Mouse (Mus musculus): ENCODE measurements around the gene Gna14. TPM values are rescaled to one million over a fixed set of nuclear protein-coding genes. Genes with fewer than 3 reads are reported as not detected.

The Gna14 gene
- polyA plus RNA-seq (2012; rRNA removed), result 8.2 and 8.6 TPM in 2 replicates

DNA sequence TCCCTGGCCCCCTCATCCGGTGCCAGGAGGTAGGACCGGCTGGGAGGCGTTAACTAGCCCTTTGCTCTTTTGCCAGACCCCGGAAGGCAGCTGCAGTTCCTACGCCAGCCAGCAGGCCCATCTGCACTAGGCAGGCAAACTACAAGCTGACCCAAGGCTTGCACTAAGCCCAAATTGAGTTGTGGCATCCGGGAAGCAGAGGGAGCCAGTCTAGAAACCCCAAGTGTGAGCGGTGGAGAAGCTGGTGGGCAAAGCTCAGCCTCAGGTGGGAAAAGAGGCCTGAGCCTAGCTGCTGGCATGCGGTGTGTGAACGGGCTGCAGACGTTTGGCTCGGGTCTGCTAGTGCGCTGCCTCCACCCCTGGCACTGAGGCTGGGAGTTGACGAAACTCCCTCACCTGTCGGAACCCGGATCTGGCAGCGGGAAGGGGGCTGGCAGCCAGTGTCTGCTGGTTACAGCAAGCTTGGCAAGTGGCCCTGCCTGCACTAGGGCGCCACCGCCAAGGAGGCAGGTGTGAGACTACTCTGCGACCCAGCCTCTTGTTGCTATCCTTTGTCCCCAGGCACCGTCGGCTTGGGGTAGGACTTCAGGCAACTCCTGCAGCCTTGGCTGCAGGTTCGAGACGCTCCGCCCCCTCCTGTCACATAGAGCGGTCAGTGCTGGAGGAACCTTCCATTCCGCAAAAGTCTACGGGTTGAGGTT, at the start of gene Gna14:
TSS of gene Gna14 (plus strand) at position 232 of the 701 bp plus-strand sequence.
- Histone ChIP-seq H3K4me3 (ENCODE audit: insufficient read depth, low read depth, low read length) (peak within 1 kb of the TSS; percentile 60), H3K27me3 (replicated peaks; ENCODE audit: control insufficient read depth, insufficient read depth, low read length) (no peaks in the 10 kb centered on the region), H3K27ac (ENCODE audit: insufficient read depth, low read depth, low read length) (peak within 1 kb of the TSS; percentile 94), H3K36me3 (ENCODE audit: control insufficient read depth, insufficient read depth, low read length) (no peaks in the 10 kb centered on the region), H3K4me1 (ENCODE audit: control insufficient read depth, insufficient read depth, low read length) (peaks cover 9% of the 10 kb centered on the region; the same call in 1 of the 2 replicates)
- DNase-seq, result peak; percentile 83
- TF ChIP-seq POLR2A (IDR thresholded peaks at IDR 0.05; ENCODE audit: low read depth, low read length) (no peak), CTCF (conservative IDR thresholded peaks at IDR 0.05; ENCODE audit: insufficient read depth, insufficient read length, low read depth, low read length) (peak; percentile 77)
- 2% methylated on average over 27 of the region's 27 CpGs for WGBS

DNA sequence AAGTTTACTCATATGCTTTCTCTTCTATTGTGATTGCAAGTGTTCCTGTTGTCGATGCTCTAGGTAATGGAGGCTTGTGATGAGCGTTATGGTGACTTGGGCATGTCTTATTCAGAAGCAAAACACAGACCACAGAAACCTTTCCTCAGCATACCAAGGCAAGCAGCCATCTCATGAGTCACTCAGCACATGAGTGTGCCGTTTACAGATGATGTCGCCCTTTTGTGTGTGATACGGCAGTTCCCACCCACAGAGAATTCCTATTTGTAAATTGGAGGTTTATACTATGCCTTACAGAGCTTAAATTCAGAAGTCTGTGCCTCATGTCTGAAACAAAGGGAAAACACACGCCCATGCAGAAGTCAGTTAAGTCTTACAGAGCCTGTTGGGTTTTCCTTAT, 49.0 kb upstream of the Gna14 start:
- H3K4me1 ChIP-seq (ENCODE audit: control insufficient read depth, insufficient read depth, low read length), result no peaks in the 10 kb centered on the region
- H3K27ac ChIP-seq (ENCODE audit: insufficient read depth, low read depth, low read length), result no peak overlapping the region
- TF ChIP-seq CTCF (conservative IDR thresholded peaks at IDR 0.05; ENCODE audit: insufficient read depth, insufficient read length, low read depth, low read length), result no peak
- no peak for TF ChIP-seq POLR2A (IDR thresholded peaks at IDR 0.05; ENCODE audit: low read depth, low read length)
- WGBS, result 87% methylated on average over 6 of the region's 6 CpGs
- H3K36me3 ChIP-seq (ENCODE audit: control insufficient read depth, insufficient read depth, low read length), result no peaks in the 10 kb centered on the region
- no peak for DNase-seq
- no peaks in the 10 kb centered on the region for H3K27me3 ChIP-seq (replicated peaks; ENCODE audit: control insufficient read depth, insufficient read depth, low read length)
- H3K4me3 ChIP-seq (ENCODE audit: insufficient read depth, low read depth, low read length), result no peak overlapping the region

DNA sequence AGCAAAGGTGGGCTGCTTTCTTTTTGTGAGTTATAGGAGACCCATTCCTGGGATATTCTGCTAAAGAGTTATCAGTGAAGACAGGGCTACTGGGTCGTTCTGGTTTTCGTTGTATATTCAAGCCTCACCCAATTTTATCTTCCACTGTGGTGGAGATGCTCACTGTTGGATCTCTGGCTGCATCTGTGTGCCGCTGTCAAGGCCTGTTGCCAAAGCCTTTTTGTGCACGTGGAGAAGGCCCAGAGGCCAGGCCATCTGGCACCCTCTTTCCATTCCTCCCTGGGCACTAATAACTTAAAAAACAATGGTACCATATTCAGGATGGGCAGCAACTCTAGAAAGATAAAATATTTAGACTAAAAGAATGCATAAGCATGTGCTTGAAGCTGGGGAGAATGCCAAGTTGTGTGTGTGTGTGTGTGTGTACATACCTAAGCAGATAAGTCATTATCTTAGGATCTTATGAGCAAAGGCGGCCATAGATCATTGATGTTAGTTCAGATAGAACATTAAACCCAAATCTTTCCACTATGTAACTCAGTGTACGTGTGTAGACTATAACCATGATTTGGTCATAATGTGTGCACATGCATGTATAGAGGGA, 45.3 kb upstream of the Gna14 start:
- 89% methylated on average over 6 of the region's 6 CpGs for WGBS
- Histone ChIP-seq H3K36me3 (ENCODE audit: control insufficient read depth, insufficient read depth, low read length) (no peaks in the 10 kb centered on the region), H3K27me3 (replicated peaks; ENCODE audit: control insufficient read depth, insufficient read depth, low read length) (no peaks in the 10 kb centered on the region), H3K4me3 (ENCODE audit: insufficient read depth, low read depth, low read length) (no peak overlapping the region), H3K27ac (ENCODE audit: insufficient read depth, low read depth, low read length) (no peak overlapping the region), H3K4me1 (ENCODE audit: control insufficient read depth, insufficient read depth, low read length) (no peaks in the 10 kb centered on the region)
- TF ChIP-seq CTCF (conservative IDR thresholded peaks at IDR 0.05; ENCODE audit: insufficient read depth, insufficient read length, low read depth, low read length) (no peak), POLR2A (IDR thresholded peaks at IDR 0.05; ENCODE audit: low read depth, low read length) (no peak)
- no peak for DNase-seq

DNA sequence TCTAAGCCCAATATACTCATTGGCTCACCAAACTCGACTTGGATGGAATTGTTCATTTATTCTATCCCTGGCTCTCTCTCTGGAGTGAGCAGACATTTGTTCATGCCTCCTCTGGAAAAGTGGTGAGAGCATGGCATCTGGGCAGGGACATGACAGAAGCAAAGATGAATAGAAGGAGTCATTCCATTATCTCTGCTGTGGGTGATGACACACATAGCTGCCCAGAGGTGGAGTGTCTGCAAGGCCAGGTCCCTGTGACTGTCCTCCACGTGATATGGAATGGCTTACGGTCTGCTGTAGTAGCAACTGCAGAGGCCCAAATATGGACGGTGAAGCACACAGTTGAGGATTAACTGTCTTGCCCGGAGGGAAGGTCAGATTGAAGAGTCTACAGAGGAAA, 41.2 kb upstream of the Gna14 start:
- Histone ChIP-seq H3K27me3 (replicated peaks; ENCODE audit: control insufficient read depth, insufficient read depth, low read length) (no peaks in the 10 kb centered on the region), H3K27ac (ENCODE audit: insufficient read depth, low read depth, low read length) (no peak overlapping the region), H3K36me3 (ENCODE audit: control insufficient read depth, insufficient read depth, low read length) (no peaks in the 10 kb centered on the region), H3K4me1 (ENCODE audit: control insufficient read depth, insufficient read depth, low read length) (no peaks in the 10 kb centered on the region), H3K4me3 (ENCODE audit: insufficient read depth, low read depth, low read length) (no peak overlapping the region)
- WGBS, result 81% methylated on average over 5 of the region's 5 CpGs
- DNase-seq, result no peak
- TF ChIP-seq CTCF (conservative IDR thresholded peaks at IDR 0.05; ENCODE audit: insufficient read depth, insufficient read length, low read depth, low read length) (no peak), POLR2A (IDR thresholded peaks at IDR 0.05; ENCODE audit: low read depth, low read length) (no peak)

DNA sequence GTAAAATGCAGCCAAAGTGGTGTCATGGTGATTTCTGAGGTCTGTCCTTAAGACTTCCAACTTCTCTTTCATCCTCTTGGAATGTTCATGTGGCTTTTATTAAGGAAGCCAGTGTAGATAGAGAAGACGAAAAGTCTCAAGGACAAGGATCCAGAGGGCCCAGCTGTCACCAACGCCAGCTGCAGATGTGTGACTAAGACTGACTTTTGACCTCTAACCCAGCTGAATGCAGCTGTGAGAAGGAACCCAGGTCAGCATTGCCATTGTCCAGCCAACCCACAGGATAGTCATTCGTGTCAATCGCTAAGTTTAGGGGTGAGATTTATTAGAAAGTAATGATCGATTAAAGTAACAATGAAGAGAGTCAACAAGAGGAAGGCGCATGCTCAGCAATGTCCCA, 32.5 kb upstream of the Gna14 start:
- Histone ChIP-seq H3K36me3 (ENCODE audit: control insufficient read depth, insufficient read depth, low read length) (no peaks in the 10 kb centered on the region), H3K27me3 (replicated peaks; ENCODE audit: control insufficient read depth, insufficient read depth, low read length) (no peaks in the 10 kb centered on the region), H3K27ac (ENCODE audit: insufficient read depth, low read depth, low read length) (no peak overlapping the region), H3K4me1 (ENCODE audit: control insufficient read depth, insufficient read depth, low read length) (no peaks in the 10 kb centered on the region), H3K4me3 (ENCODE audit: insufficient read depth, low read depth, low read length) (no peak overlapping the region)
- DNase-seq, result no peak
- 81% methylated on average over 6 of the region's 6 CpGs for WGBS
- TF ChIP-seq CTCF (conservative IDR thresholded peaks at IDR 0.05; ENCODE audit: insufficient read depth, insufficient read length, low read depth, low read length) (no peak), POLR2A (IDR thresholded peaks at IDR 0.05; ENCODE audit: low read depth, low read length) (no peak)

DNA sequence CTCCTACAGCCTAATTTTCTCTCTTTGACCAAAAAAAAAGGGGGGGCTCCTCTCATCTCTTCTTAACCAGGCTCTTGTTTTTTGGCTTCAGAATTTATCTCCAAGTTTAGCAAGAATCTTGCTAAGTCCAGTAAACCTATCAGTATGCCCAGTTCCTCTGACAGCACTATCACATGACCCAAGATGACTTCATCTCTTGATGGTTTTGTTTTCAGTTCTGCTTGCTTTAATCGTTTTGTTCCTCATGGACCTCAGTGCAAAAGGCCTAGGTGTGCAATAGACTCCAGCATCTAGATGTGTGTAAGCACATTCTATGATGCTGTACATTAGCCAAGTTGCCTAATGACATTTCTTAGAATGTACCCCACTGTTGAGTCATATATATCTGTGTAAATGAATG, 27.8 kb upstream of the Gna14 start:
- 67% methylated on average over 1 of the region's 1 CpGs for WGBS
- no peaks in the 10 kb centered on the region for H3K27me3 ChIP-seq (replicated peaks; ENCODE audit: control insufficient read depth, insufficient read depth, low read length)
- no peak overlapping the region for H3K4me3 ChIP-seq (ENCODE audit: insufficient read depth, low read depth, low read length)
- TF ChIP-seq POLR2A (IDR thresholded peaks at IDR 0.05; ENCODE audit: low read depth, low read length) (no peak), CTCF (conservative IDR thresholded peaks at IDR 0.05; ENCODE audit: insufficient read depth, insufficient read length, low read depth, low read length) (no peak)
- no peak overlapping the region for H3K27ac ChIP-seq (ENCODE audit: insufficient read depth, low read depth, low read length)
- H3K36me3 ChIP-seq (ENCODE audit: control insufficient read depth, insufficient read depth, low read length), result no peaks in the 10 kb centered on the region
- no peak for DNase-seq
- H3K4me1 ChIP-seq (ENCODE audit: control insufficient read depth, insufficient read depth, low read length), result no peaks in the 10 kb centered on the region

DNA sequence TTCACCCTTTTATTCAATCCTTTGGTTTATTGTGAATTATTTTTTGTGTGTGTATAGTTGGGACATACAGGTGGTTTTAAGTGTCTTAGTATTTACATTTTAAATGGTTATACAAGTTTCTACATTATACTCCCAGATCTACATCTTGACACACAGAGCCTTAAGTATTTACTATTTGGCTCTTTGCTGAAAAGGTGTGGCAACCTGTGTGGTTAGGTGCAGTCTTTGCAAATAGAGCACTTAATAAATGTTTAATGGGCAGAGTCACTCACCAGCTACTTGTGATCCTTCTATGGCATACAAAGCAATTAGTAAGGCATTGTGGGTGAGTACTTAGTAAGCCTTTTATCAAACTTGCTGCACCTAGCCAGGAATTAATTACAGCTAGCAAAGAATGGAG, 24.3 kb upstream of the Gna14 start:
- DNase-seq, result no peak
- Histone ChIP-seq H3K27ac (ENCODE audit: insufficient read depth, low read depth, low read length) (no peak overlapping the region), H3K27me3 (replicated peaks; ENCODE audit: control insufficient read depth, insufficient read depth, low read length) (no peaks in the 10 kb centered on the region), H3K4me3 (ENCODE audit: insufficient read depth, low read depth, low read length) (no peak overlapping the region), H3K36me3 (ENCODE audit: control insufficient read depth, insufficient read depth, low read length) (no peaks in the 10 kb centered on the region), H3K4me1 (ENCODE audit: control insufficient read depth, insufficient read depth, low read length) (no peaks in the 10 kb centered on the region)
- TF ChIP-seq CTCF (conservative IDR thresholded peaks at IDR 0.05; ENCODE audit: insufficient read depth, insufficient read length, low read depth, low read length) (no peak), POLR2A (IDR thresholded peaks at IDR 0.05; ENCODE audit: low read depth, low read length) (no peak)
